Mouse (Mus musculus) midbrain, postnatal 0 days (tissue): Measurements from ENCODE around the gene Irf4. TPM values are rescaled to one million over a fixed set of nuclear protein-coding genes. Genes with fewer than 3 reads are reported as not detected.

Experiments
- ATAC-seq: fragments of 200-750 bp; cut with Nextera tagmentation; 2 replicates; pipeline ENCODE4 v1.8.0; 2017; ENCODE audit warnings: moderate number of reproducible peaks, mild to moderate bottlenecking, moderate TSS enrichment, moderate library complexity; ENCODE audit not compliant: low FRiP score
- DNase-seq: peaks from one replicate; pipeline ENCODE4 v3.0.0-alpha.2; 2015; ENCODE audit warnings: low spot score
- H3K27ac ChIP-seq: fragments of 300-500 bp; sonication (generic); 2 replicates; pipeline ENCODE4 v1.5.1; 2014; ENCODE audit warnings: low read depth, mild to moderate bottlenecking, low read length, mixed read lengths
- H3K27me3 ChIP-seq: fragments of 300-500 bp; sonication (generic); 2 replicates; pipeline ENCODE4 v1.6.1; 2014; ENCODE audit warnings: low read length, control low read depth, mixed read lengths; ENCODE audit not compliant: insufficient read depth
- H3K36me3 ChIP-seq: fragments of 300-500 bp; sonication (generic); 2 replicates; pipeline ENCODE4 v1.6.1; 2014; ENCODE audit warnings: low read length, control low read depth, mixed read lengths; ENCODE audit not compliant: insufficient read depth
- H3K4me1 ChIP-seq: fragments of 300-500 bp; sonication (generic); 2 replicates; pipeline ENCODE4 v1.6.1; 2014; ENCODE audit warnings: mild to moderate bottlenecking, control low read depth, antibody characterized with exemption, low read length, mixed read lengths; ENCODE audit not compliant: insufficient read depth
- H3K4me2 ChIP-seq: fragments of 300-500 bp; sonication (generic); 2 replicates; pipeline ENCODE4 v1.6.1; 2014; ENCODE audit warnings: low read depth, mild to moderate bottlenecking, low read length, mixed read lengths; ENCODE audit not compliant: poor library complexity, severe bottlenecking
- H3K4me3 ChIP-seq: fragments of 300-500 bp; sonication (generic); 2 replicates; pipeline ENCODE4 v1.5.1; 2014; ENCODE audit warnings: low read depth, mild to moderate bottlenecking, low read length, moderate library complexity
- H3K9ac ChIP-seq: fragments of 300-500 bp; sonication (generic); replicated peaks from 2 replicates; pipeline ENCODE4 v1.6.1; 2014; ENCODE audit warnings: mild to moderate bottlenecking, low read length, moderate library complexity, mixed read lengths; ENCODE audit not compliant: poor library complexity, severe bottlenecking
- H3K9me3 ChIP-seq: fragments of 300-500 bp; sonication (generic); 2 replicates; pipeline ENCODE4 v1.6.1; 2016; ENCODE audit warnings: low read length, control low read depth
- CTCF ChIP-seq: IDR thresholded peaks from 2 replicates; pipeline ENCODE4 v1.5.1; 2016; ENCODE audit warnings: antibody characterized with exemption, mild to moderate bottlenecking
- WGBS: fragments of 180-500 bp; shearing (Covaris S2); extraction: QIAGEN DNeasy Blood & Tissue Kit; methylation state at CpG from one replicate; pipeline ENCODE4 v1.1.7; 2014; 5-methylcytosine and 5-hydroxymethylcytosine counted together
- polyA plus RNA-seq: library from polyadenylated mRNA; unstranded; fragments of >200 nt; fragmentation: Nextera tagmentation; extraction: Ambion mirVana; gene quantifications from 2 replicates; pipeline ENCODE4 v1.2.1, GENCODE M21; 2015
- total RNA-seq: library from RNA; depleted of rRNA; stranded (reverse); fragments of >200 nt; gene quantifications from 2 replicates; pipeline ENCODE4 v1.2.3, GENCODE M21; 2014

Irf4 gene
- total and polyA plus RNA-seq, 2 experiments from 2014 or later, result 0.02 to 0.44 TPM

DNA sequence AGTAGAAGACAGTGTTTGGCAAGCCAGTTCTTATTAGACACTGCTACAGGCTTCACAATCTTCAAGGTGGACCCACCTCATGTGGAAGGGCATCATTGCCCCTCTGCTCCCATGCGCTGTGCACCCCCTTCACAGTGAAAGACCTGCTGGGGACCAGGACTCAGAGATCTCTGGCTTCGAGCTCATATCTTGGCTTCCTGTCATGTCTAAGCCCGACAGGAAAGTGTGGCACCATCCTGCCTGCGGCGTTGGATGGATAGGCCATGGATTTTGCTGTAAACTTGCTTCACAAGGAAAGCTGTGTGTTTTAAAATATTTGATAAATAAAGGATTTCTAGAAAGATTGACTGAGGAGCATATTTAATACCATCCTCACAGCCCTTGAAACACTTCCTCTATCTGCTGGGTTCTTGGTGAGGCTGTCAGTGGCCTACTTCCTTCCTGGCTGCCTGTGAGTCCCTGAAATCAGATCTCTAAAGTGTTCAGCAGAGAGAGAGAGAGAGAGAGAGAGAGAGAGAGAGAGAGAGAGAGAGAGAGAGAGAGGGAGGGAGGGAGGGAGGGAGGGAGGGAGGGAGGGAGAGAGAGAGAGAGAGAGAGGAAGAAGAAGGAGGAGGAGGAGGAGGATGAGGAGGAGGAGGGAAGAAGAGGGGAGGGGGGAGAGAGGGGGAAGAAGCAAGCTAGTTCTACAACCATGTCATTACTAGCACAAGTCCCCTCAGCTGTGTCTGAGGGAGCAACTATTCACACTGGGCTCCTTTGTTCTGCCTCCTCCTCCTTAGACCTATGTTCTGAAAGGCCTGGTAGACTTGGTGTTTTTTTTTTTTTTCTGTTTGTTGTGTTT lies 17.8 kb downstream of the Irf4 start:
- no peak for ATAC-seq

DNA sequence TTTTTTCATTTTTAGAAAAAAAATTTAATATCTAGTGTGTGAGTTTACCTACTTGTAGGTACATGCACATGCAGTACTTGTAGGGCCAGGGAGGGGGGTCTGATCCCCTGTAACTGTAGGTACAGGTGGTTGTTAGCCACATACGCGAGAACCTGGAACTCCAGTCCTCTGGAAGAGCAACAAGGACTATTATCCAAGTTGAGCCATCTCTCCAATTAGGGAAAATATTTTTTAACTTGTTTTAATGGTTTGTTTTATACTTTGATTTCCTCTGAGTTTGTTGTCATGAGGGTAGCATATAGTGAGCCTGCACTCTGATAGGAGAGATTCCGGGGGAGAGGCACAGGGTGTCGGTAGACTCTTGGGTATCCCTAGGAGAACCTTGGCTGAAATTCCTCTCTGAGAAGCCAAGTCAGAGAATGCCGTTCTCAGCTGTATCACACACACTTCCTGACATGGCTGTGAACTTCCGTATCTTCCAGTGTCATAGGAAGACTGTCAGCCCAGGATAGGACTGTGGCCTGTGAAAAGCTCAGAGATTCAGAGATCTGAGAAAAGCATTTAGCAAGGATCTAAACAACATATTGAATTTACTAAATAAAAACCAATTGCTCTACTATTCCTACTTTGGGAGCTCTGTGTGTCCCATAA lies 18.6 kb downstream of the Irf4 start:
- Histone ChIP-seq H3K4me2 (no peak overlapping the region), H3K9me3 (no peaks in the 10 kb centered on the region), H3K4me3 (no peak overlapping the region), H3K9ac (no peak overlapping the region), H3K27ac (no peak overlapping the region), H3K36me3 (no peaks in the 10 kb centered on the region), H3K27me3 (no peaks in the 10 kb centered on the region), H3K4me1 (no peaks in the 10 kb centered on the region)
- ATAC-seq (no peak), DNase-seq (no peak)
- WGBS, result 86% methylated on average over 6 of the region's 6 CpGs
- no peak for TF ChIP-seq CTCF

More for the DNA sequence above, 17.8 kb downstream of the Irf4 start:
- no peak overlapping the region for H3K4me3 ChIP-seq
- no peaks in the 10 kb centered on the region for H3K36me3 ChIP-seq
- H3K4me2 ChIP-seq, result no peak overlapping the region
- H3K9me3 ChIP-seq, result no peaks in the 10 kb centered on the region
- TF ChIP-seq CTCF, result no peak
- no peak overlapping the region for H3K9ac ChIP-seq
- WGBS, result 90% methylated on average over 5 of the region's 5 CpGs
- no peak for DNase-seq
- H3K27me3 ChIP-seq, result no peaks in the 10 kb centered on the region
- H3K27ac ChIP-seq, result no peak overlapping the region
- no peaks in the 10 kb centered on the region for H3K4me1 ChIP-seq

DNA sequence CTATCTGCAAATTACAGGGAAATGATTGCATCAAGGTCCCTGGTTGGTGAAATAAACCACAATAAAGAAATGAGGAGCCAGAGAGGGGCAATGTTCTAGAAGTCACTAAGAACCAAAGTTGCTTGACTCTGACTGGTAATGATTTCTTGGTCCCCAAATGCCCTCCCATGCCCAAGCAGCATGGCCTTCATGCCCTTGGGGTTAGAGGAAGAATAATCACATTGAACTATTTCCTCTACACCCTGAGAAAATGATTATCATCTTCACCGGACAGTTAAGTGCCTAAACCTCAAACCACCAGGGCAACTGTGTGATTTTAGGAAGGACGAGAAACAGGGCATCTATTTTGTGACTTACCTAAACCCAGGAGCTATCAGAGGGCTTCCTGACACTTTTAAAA lies 27.0 kb downstream of the Irf4 start:
- no peaks in the 10 kb centered on the region for H3K36me3 ChIP-seq
- H3K4me1 ChIP-seq, result no peaks in the 10 kb centered on the region
- no peak for TF ChIP-seq CTCF
- H3K4me2 ChIP-seq, result no peak overlapping the region
- no peaks in the 10 kb centered on the region for H3K27me3 ChIP-seq
- DNase-seq, result no peak
- no peak overlapping the region for H3K9ac ChIP-seq
- WGBS, result 85% methylated on average over 2 of the region's 2 CpGs
- H3K9me3 ChIP-seq, result no peaks in the 10 kb centered on the region
- H3K4me3 ChIP-seq, result no peak overlapping the region
- H3K27ac ChIP-seq, result no peak overlapping the region
- ATAC-seq, result no peak

DNA sequence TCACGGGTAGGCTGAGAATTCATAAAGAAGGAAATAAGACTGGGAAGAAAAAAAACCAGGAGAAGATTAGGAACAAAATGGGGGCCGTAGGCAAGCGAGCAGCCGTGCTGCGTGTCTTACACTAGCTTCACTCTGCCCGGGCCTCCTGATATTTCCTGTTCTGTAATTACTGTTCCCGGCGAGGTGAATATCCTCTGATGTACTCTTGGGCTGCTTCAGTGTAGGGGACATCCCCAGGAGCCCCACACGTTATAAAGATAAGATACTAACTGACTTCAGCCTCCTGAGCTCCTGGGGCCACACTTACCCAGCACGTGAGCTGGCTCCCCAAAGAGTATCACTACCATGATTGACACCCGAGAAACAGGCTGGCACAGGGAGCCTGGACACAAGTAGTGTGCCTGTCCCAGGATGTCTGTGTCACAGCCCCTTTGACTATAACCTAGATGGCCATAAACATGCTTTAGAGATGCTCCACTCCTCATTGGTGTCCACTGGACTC lies 28.7 kb downstream of the Irf4 start:
- 76% methylated on average over 11 of the region's 11 CpGs for WGBS
- H3K27ac ChIP-seq, result no peak overlapping the region
- no peak overlapping the region for H3K4me2 ChIP-seq
- no peaks in the 10 kb centered on the region for H3K27me3 ChIP-seq
- H3K9ac ChIP-seq, result no peak overlapping the region
- no peak for TF ChIP-seq CTCF
- no peaks in the 10 kb centered on the region for H3K4me1 ChIP-seq
- ATAC-seq (no peak), DNase-seq (no peak)
- H3K9me3 ChIP-seq, result no peaks in the 10 kb centered on the region
- no peaks in the 10 kb centered on the region for H3K36me3 ChIP-seq
- no peak overlapping the region for H3K4me3 ChIP-seq

DNA sequence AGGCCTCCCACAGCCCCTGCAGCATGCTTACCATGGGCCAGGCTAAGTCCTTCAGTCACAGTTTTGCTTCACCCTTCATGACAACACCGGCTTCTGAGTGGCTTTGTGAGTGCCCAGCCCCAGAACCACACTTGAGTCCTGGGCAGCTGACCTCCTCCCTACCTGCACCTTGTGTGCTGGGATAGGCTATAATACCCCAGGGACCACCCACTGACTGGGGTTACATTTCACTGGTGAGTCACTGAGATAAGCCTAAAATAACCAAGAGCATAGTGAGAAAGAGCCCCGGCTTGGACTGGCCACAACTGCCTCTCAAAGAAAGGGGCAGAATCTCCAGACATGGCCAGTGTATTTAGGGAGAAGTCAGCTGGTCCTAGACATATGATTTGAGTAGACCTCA lies 32.9 kb downstream of the Irf4 start:
- Histone ChIP-seq H3K4me2 (no peak overlapping the region), H3K9ac (no peak overlapping the region), H3K4me3 (no peak overlapping the region), H3K36me3 (no peaks in the 10 kb centered on the region), H3K9me3 (no peaks in the 10 kb centered on the region), H3K27me3 (no peaks in the 10 kb centered on the region), H3K4me1 (no peaks in the 10 kb centered on the region), H3K27ac (no peak overlapping the region)
- WGBS, result 60% methylated on average over 2 of the region's 2 CpGs
- no peak for TF ChIP-seq CTCF
- ATAC-seq (no peak), DNase-seq (no peak)

DNA sequence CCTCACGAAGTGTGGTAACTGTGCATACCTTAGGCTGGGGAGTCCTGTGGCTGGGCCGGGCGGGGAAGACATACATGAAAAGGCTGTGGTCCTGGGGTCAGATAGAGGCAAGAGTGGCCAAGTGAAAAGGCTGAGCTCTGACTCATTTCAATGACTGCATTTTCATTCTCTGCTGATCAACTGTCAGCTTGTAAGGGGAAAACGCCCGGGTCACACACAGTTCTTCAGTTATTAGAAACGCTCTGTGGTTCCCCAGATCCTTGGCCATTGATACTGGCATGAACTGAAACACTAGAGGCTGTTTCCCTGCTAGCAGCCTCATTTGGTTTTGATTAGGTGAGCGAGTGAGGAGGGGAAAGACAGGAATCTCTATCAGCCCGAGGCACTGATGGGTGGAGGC lies 33.4 kb downstream of the Irf4 start:
- ATAC-seq (no peak), DNase-seq (no peak)
- no peak overlapping the region for H3K27ac ChIP-seq
- no peaks in the 10 kb centered on the region for H3K4me1 ChIP-seq
- no peaks in the 10 kb centered on the region for H3K9me3 ChIP-seq
- H3K36me3 ChIP-seq, result no peaks in the 10 kb centered on the region
- H3K4me3 ChIP-seq, result no peak overlapping the region
- WGBS, result 58% methylated on average over 8 of the region's 8 CpGs
- TF ChIP-seq CTCF, result no peak
- no peak overlapping the region for H3K4me2 ChIP-seq
- no peak overlapping the region for H3K9ac ChIP-seq
- H3K27me3 ChIP-seq, result no peaks in the 10 kb centered on the region
